Mouse (Mus musculus): ENCODE measurements around the gene Ndufa12. TPM values are rescaled to one million over a fixed set of nuclear protein-coding genes. Genes with fewer than 3 reads are reported as not detected.

Ndufa12 gene
- polyA plus RNA-seq, 1 experiment from 2014 or later = 292 TPM

GRCm38 (mm10) chr10:94241346-94241745, 42.8 kb downstream of the Ndufa12 start:
- no peak overlapping the region for H3K27ac ChIP-seq (replicated peaks)
- no peaks in the 10 kb centered on the region for H3K27me3 ChIP-seq
- no peak overlapping the region for H3K4me2 ChIP-seq (replicated peaks)
- H3K4me1 ChIP-seq = no peaks in the 10 kb centered on the region
- no peak for ATAC-seq (replicated peaks)
- H3K36me3 ChIP-seq = no peaks in the 10 kb centered on the region
- no peak overlapping the region for H3K9ac ChIP-seq (replicated peaks)
- no peaks in the 10 kb centered on the region for H3K9me3 ChIP-seq
- H3K4me3 ChIP-seq = no peak overlapping the region
- WGBS = 33% methylated on average over 2 of the region's 2 CpGs

GRCm38 (mm10) chr10:94247748-94248349, 49.3 kb downstream of the Ndufa12 start:
- Histone ChIP-seq H3K4me1 (peaks cover 7% of the 10 kb centered on the region; the same call in 1 of the 2 replicates), H3K9ac (replicated peaks) (no peak overlapping the region), H3K9me3 (no peaks in the 10 kb centered on the region), H3K27ac (replicated peaks) (no peak overlapping the region), H3K4me3 (no peak overlapping the region), H3K27me3 (no peaks in the 10 kb centered on the region), H3K36me3 (no peaks in the 10 kb centered on the region), H3K4me2 (replicated peaks) (no peak overlapping the region)
- 93% methylated on average over 7 of the region's 7 CpGs for WGBS
- no peak for ATAC-seq (replicated peaks)

DNA sequence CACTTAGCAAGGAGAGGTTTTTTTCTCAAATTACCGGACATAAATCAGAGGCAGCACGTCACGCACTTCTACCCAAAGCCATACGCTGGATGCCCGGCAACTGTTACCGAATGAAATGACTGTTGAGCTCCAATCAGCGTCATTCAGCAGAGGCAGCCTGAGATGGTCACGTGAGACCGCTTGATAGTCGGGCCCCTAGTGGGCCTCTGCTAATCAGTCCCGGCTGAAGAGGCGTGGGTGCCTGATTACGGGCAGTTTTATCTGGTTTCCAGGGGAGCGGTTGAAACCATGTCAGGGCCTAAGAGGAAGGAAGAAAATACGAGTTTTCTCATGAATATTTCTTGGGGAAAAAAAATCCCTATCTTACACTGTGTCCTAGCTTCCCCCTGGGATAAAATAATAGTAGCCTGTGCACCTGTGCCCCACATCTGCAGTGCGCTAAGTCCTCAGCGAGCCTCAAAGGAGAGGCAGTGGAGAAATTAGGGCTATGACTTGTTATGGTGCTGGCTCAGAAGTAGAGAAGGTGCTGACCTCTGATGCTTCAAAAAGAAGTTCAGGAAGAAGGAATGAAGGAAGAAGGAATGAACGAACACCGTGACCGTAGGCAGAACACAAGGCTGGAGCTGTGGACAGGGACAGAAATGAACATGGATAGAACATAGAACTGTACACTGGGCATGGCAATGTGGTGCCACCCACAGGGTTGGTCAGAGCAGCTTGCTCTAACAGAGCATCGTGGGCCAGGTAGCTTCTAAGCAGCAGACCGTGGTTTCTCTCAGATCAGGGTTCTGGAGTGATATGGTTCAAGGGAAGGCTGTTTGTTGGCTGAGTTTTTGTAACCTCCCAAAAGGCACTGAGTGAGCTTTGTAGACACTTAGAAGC, 51.3 kb downstream of the Ndufa12 start:
- Histone ChIP-seq H3K4me1 (peaks cover 7% of the 10 kb centered on the region; the same call in 1 of the 2 replicates), H3K27ac (replicated peaks) (no peak overlapping the region), H3K27me3 (no peaks in the 10 kb centered on the region), H3K36me3 (no peaks in the 10 kb centered on the region), H3K9ac (replicated peaks) (no peak overlapping the region), H3K9me3 (no peaks in the 10 kb centered on the region), H3K4me2 (replicated peaks) (peak overlapping the region; percentile 12; the same call in 1 of the 2 replicates), H3K4me3 (no peak overlapping the region)
- peak; percentile 84 for ATAC-seq (replicated peaks)
- WGBS = 44% methylated on average over 22 of the region's 22 CpGs

DNA sequence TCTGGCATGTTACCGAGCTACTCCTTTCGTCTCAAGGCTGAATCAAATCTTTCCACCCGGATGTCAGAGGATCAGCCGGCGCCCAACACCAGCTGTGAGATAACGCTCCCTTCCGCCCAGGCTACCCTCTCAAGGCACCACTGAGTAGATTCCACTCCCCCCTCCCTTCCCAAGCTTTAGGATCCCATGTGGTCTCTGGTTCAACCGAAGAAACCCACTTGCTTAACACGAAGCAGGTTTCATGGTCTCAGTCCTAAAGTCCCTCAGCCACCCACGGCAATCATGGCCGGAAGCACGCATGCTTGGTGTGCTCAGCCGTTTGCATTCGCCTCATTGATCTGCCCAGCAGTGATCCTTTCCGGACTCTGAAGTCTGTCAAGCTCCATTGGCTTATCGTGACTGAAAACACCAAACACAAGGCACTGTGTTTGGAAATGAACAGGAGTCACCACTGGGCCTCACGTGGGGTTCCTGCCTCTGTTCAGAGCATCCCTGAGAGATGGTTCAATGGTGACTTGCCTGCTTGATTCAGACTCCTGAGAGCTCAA, 54.8 kb downstream of the Ndufa12 start:
- peaks cover 7% of the 10 kb centered on the region; the same call in 1 of the 2 replicates for H3K4me1 ChIP-seq
- no peak overlapping the region for H3K9ac ChIP-seq (replicated peaks)
- no peak for ATAC-seq (replicated peaks)
- H3K27ac ChIP-seq (replicated peaks) = no peak overlapping the region
- WGBS = 80% methylated on average over 17 of the region's 17 CpGs
- H3K4me2 ChIP-seq (replicated peaks) = no peak overlapping the region
- no peaks in the 10 kb centered on the region for H3K27me3 ChIP-seq
- no peaks in the 10 kb centered on the region for H3K36me3 ChIP-seq
- H3K9me3 ChIP-seq = no peaks in the 10 kb centered on the region
- H3K4me3 ChIP-seq = no peak overlapping the region

DNA sequence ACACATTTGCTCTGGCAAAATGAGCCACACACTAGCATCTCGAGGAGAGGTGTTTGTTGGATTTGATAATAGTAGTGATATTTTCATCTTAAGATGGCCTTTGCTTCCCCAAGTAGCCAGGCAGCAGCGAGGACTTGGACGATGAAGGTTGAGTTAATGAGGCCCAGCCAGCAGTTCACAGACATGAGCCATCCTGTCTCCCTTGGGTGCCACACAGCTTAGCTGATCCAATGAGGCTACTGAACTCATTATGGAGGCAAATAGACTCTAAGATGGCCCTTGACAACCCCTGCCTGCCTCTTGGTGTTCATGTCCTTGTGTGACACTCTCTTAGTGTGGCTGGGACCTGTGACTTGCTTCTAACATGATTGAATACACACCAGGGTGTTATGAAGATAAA, 56.2 kb downstream of the Ndufa12 start:
- Histone ChIP-seq H3K9ac (replicated peaks) (no peak overlapping the region), H3K4me3 (no peak overlapping the region), H3K9me3 (no peaks in the 10 kb centered on the region), H3K27ac (replicated peaks) (no peak overlapping the region), H3K4me2 (replicated peaks) (no peak overlapping the region), H3K4me1 (peaks cover 2% of the 10 kb centered on the region; the same call in 1 of the 2 replicates), H3K27me3 (no peaks in the 10 kb centered on the region), H3K36me3 (no peaks in the 10 kb centered on the region)
- WGBS = 80% methylated on average over 3 of the region's 3 CpGs
- ATAC-seq (replicated peaks) = no peak

DNA sequence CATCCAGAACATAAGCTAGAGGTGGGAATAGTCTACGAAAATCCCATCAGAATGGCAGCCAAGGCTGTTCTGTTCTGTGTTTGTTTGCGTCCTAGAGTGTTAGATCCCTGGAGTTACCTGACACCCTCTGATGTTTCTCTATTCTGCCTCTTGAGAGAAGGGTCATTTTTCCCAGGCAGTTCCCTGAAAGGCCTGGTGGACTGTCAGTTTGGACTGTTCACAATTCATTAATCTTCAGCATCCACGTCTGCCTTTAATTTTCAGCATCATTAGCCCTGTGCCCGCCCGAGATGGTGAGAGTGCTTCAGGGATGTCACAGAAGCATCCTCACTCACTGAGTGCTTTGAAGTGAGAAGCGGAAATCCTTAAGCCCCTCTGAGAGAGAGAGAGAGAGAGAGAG, 57.2 kb downstream of the Ndufa12 start:
- Histone ChIP-seq H3K4me1 (no peaks in the 10 kb centered on the region), H3K4me2 (replicated peaks) (no peak overlapping the region), H3K9me3 (no peaks in the 10 kb centered on the region), H3K27ac (replicated peaks) (no peak overlapping the region), H3K36me3 (no peaks in the 10 kb centered on the region), H3K9ac (replicated peaks) (no peak overlapping the region), H3K4me3 (no peak overlapping the region), H3K27me3 (no peaks in the 10 kb centered on the region)
- 69% methylated on average over 6 of the region's 6 CpGs for WGBS
- no peak for ATAC-seq (replicated peaks)

- Histone ChIP-seq H3K27ac (replicated peaks) (no peak overlapping the region), H3K27me3 (no peaks in the 10 kb centered on the region), H3K4me3 (no peak overlapping the region), H3K9ac (replicated peaks) (no peak overlapping the region), H3K4me1 (no peaks in the 10 kb centered on the region), H3K36me3 (no peaks in the 10 kb centered on the region), H3K4me2 (replicated peaks) (no peak overlapping the region), H3K9me3 (no peaks in the 10 kb centered on the region)
- ATAC-seq (replicated peaks) = no peak
- WGBS = 94% methylated on average over 4 of the region's 4 CpGs
These were observed 58.0 kb downstream of the Ndufa12 start for GRCm38 (mm10) chr10:94256518-94256917.

GRCm38 (mm10) chr10:94260544-94260943, 62.0 kb downstream of the Ndufa12 start:
- WGBS = 80% methylated on average over 1 of the region's 1 CpGs

GRCm38 (mm10) chr10:94262646-94263045, 64.1 kb downstream of the Ndufa12 start:
- Histone ChIP-seq H3K9me3 (no peaks in the 10 kb centered on the region), H3K4me1 (no peaks in the 10 kb centered on the region), H3K27ac (replicated peaks) (no peak overlapping the region), H3K4me2 (replicated peaks) (no peak overlapping the region), H3K9ac (replicated peaks) (no peak overlapping the region), H3K36me3 (no peaks in the 10 kb centered on the region), H3K4me3 (no peak overlapping the region), H3K27me3 (no peaks in the 10 kb centered on the region)
- no peak for ATAC-seq (replicated peaks)
- 92% methylated on average over 13 of the region's 13 CpGs for WGBS

More at GRCm38 (mm10) chr10:94260544-94260943, 62.0 kb downstream of the Ndufa12 start:
- H3K4me3 ChIP-seq = no peak overlapping the region
- H3K27ac ChIP-seq (replicated peaks) = no peak overlapping the region
- no peak overlapping the region for H3K4me2 ChIP-seq (replicated peaks)
- H3K9ac ChIP-seq (replicated peaks) = no peak overlapping the region
- H3K4me1 ChIP-seq = no peaks in the 10 kb centered on the region
- no peaks in the 10 kb centered on the region for H3K27me3 ChIP-seq
- no peak for ATAC-seq (replicated peaks)
- H3K36me3 ChIP-seq = no peaks in the 10 kb centered on the region
- H3K9me3 ChIP-seq = no peaks in the 10 kb centered on the region

DNA sequence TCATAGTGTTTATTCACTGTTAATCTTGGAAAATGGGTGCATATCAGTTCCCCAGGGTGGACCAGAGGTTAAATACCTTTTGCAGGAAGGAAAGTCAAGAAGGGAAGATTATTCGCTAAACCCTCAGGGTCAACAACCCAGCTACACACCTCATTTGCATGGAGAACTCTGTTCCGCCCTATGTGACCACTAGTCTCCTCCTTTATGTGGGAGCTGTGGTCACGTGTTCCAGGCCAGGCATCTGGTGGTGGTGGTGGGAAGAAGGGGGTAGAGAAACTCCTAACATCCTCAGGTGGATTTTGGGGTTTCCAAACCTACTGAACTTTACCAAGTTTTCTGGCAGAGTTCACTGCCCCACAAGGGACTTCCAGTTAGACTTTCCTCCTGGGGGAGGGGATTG, 64.7 kb downstream of the Ndufa12 start:
- H3K4me3 ChIP-seq = no peak overlapping the region
- H3K9ac ChIP-seq (replicated peaks) = no peak overlapping the region
- no peak for ATAC-seq (replicated peaks)
- H3K36me3 ChIP-seq = no peaks in the 10 kb centered on the region
- no peaks in the 10 kb centered on the region for H3K9me3 ChIP-seq
- no peaks in the 10 kb centered on the region for H3K27me3 ChIP-seq
- no peaks in the 10 kb centered on the region for H3K4me1 ChIP-seq
- WGBS = 80% methylated on average over 3 of the region's 3 CpGs
- no peak overlapping the region for H3K4me2 ChIP-seq (replicated peaks)
- no peak overlapping the region for H3K27ac ChIP-seq (replicated peaks)

GRCm38 (mm10) chr10:94265656-94266542, 67.4 kb downstream of the Ndufa12 start:
- Histone ChIP-seq H3K4me1 (no peaks in the 10 kb centered on the region), H3K27me3 (no peaks in the 10 kb centered on the region), H3K36me3 (no peaks in the 10 kb centered on the region), H3K4me2 (replicated peaks) (no peak overlapping the region), H3K4me3 (no peak overlapping the region), H3K9me3 (no peaks in the 10 kb centered on the region), H3K9ac (replicated peaks) (no peak overlapping the region), H3K27ac (replicated peaks) (peak overlapping the region; percentile 33; the same call in 1 of the 2 replicates)
- ATAC-seq (replicated peaks) = no peak
- WGBS = 66% methylated on average over 17 of the region's 17 CpGs

All from forebrain, embryonic 15.5 days (tissue).